Mouse (Mus musculus): ENCODE data around the gene Celf1.

Gene Celf1

GRCm38 (mm10) chr2:91061849-91062481 lies 121.8 kb downstream of the Celf1 start:
- POLR2A ChIA-PET, result interaction anchor here (0.7 to 21.4 kb wide), 21 partner anchors 8 to 588 kb away, joined by 3 to 649 read pairs (median 5); partner anchors contain the start of genes Slc39a13 (in 4 of the 4), Rapsn (in 2 of the 4) and Psmc3 (in 1 of the 4)
- CTCF ChIA-PET, result interaction anchor here in 3 of 4 experiments (1.2 to 3.0 kb wide), 10 partner anchors 8 to 196 kb away, joined by 3 to 31 read pairs (median 7); partner anchors contain the start of gene Slc39a13 (in 3 of the 3)

- POLR2A ChIA-PET, result interaction anchor here in 2 of 4 experiments (1.6 to 21.4 kb wide), 9 partner anchors 7 to 48 kb away, joined by 5 to 649 read pairs (median 33); partner anchors contain the start of genes Psmc3 (in 2 of the 2), Slc39a13 (in 2 of the 2) and Rapsn (in 1 of the 2)
- CTCF ChIA-PET, result interaction anchor here in 1 of 4 experiments (1.2 kb wide), 1 partner anchor 9 kb away, joined by 5 read pairs; the partner anchor contains the start of gene Psmc3
These were observed 122.8 kb downstream of the Celf1 start for GRCm38 (mm10) chr2:91062779-91063606.

- POLR2A ChIA-PET, result interaction anchor here in 3 of 4 experiments (0.6 to 21.4 kb wide), 18 partner anchors 10 to 174 kb away, joined by 3 to 649 read pairs (median 5); partner anchors contain the start of genes Psmc3 (in 3 of the 3), Acp2 (in 1 of the 3), Nr1h3 (in 1 of the 3) and Rapsn (in 1 of the 3)
These were observed 124.0 kb downstream of the Celf1 start for GRCm38 (mm10) chr2:91064211-91064610.

GRCm38 (mm10) chr2:91065544-91065943 lies 125.4 kb downstream of the Celf1 start:
- ChIA-PET CTCF (interaction anchor here (0.5 to 2.1 kb wide), 32 partner anchors 9 to 386 kb away, joined by 3 to 8 read pairs (median 4); partner anchors contain the start of genes Rapsn (in 2 of the 4), Mybpc3 (in 1 of the 4) and Psmc3 (in 1 of the 4)), POLR2A (interaction anchor here in 3 of 4 experiments (0.7 to 21.4 kb wide), 23 partner anchors 8 to 179 kb away, joined by 3 to 649 read pairs (median 3); partner anchors contain the start of genes Psmc3 (in 2 of the 3), Ddb2 (in 1 of the 3), Kbtbd4 (in 1 of the 3) and Ndufs3 (in 1 of the 3))

More at GRCm38 (mm10) chr2:91064211-91064610, 124.0 kb downstream of the Celf1 start:
- CTCF ChIA-PET, result interaction anchor here in 3 of 4 experiments (0.5 to 2.1 kb wide), 17 partner anchors 9 to 462 kb away, joined by 3 to 7 read pairs (median 4); partner anchors contain the start of genes Psmc3 (in 2 of the 3), Rapsn (in 2 of the 3), Ckap5 (in 1 of the 3) and Spi1 (in 1 of the 3)

GRCm38 (mm10) chr2:91066455-91066854 lies 126.3 kb downstream of the Celf1 start:
- POLR2A ChIA-PET, result interaction anchor here in 3 of 4 experiments (0.6 to 21.4 kb wide), 14 partner anchors 9 to 180 kb away, joined by 3 to 649 read pairs (median 3); partner anchors contain the start of genes Ddb2 (in 1 of the 3), Kbtbd4 (in 1 of the 3), Ndufs3 (in 1 of the 3) and Psmc3 (in 1 of the 3)
- CTCF ChIA-PET, result interaction anchor here (0.9 to 2.1 kb wide), 16 partner anchors 9 to 219 kb away, joined by 3 to 7 read pairs (median 4); partner anchors contain the start of genes Rapsn (in 2 of the 4), Mybpc3 (in 1 of the 4) and Psmc3 (in 1 of the 4)

- CTCF ChIA-PET, result interaction anchor here in 2 of 4 experiments (0.5 to 3.6 kb wide), 5 partner anchors 7 to 420 kb away, joined by 3 to 31 read pairs (median 4); no protein-coding TSS in a partner anchor
- POLR2A ChIA-PET, result interaction anchor here in 3 of 4 experiments (0.6 to 21.4 kb wide), 12 partner anchors 8 to 188 kb away, joined by 3 to 649 read pairs (median 6); partner anchors contain the start of genes Psmc3 (in 1 of the 3) and Rapsn (in 1 of the 3)
These were observed 128.1 kb downstream of the Celf1 start for GRCm38 (mm10) chr2:91068162-91068871.

GRCm38 (mm10) chr2:91068872-91069165 lies 128.6 kb downstream of the Celf1 start:
- CTCF ChIA-PET, result interaction anchor here in 3 of 4 experiments (0.5 to 3.6 kb wide), 6 partner anchors 8 to 419 kb away, joined by 3 to 31 read pairs (median 4); no protein-coding TSS in a partner anchor
- POLR2A ChIA-PET, result interaction anchor here (0.6 to 21.4 kb wide), 17 partner anchors 8 to 399 kb away, joined by 3 to 649 read pairs (median 6); partner anchors contain the start of genes Psmc3 (in 1 of the 4) and Rapsn (in 1 of the 4)

All from embryonic stem cell, embryonic (primary cell).